Mouse (Mus musculus) midbrain, embryonic 14.5 days (tissue): ENCODE measurements at regions not wholly inside any gene's neighbourhood (a gene's known extent, or its start where the extent isn't known, plus 50 kb on each side); places are given as distances from the start of the nearest gene placed in this dataset.

Source experiments
- ATAC-seq: fragments of 200-750 bp; cut with Nextera tagmentation; 2 replicates; pipeline ENCODE4 v1.8.0; 2017; ENCODE audit warnings: moderate number of reproducible peaks, moderate library complexity; ENCODE audit not compliant: low FRiP score, low TSS enrichment
- DNase-seq: peaks from one replicate; pipeline ENCODE4 v3.0.0-alpha.2; 2015
- H3K27ac ChIP-seq: fragments of 300-500 bp; sonication (generic); replicated peaks from 2 replicates; pipeline ENCODE4 v1.5.1; 2014; ENCODE audit warnings: mild to moderate bottlenecking, low read depth, low read length, moderate library complexity
- H3K27me3 ChIP-seq: fragments of 300-500 bp; sonication (generic); 2 replicates; pipeline ENCODE4 v1.6.1; 2014; ENCODE audit warnings: low read length, control low read depth, mixed read lengths; ENCODE audit not compliant: control insufficient read depth, insufficient read depth
- H3K36me3 ChIP-seq: fragments of 300-500 bp; sonication (generic); 2 replicates; pipeline ENCODE4 v1.6.1; 2014; ENCODE audit warnings: low read length, control low read depth; ENCODE audit not compliant: control insufficient read depth, insufficient read depth
- H3K4me1 ChIP-seq: fragments of 300-500 bp; sonication (generic); 2 replicates; pipeline ENCODE4 v1.6.1; 2014; ENCODE audit warnings: mild to moderate bottlenecking, antibody characterized with exemption, low read length, control low read depth; ENCODE audit not compliant: control insufficient read depth, insufficient read depth
- H3K4me2 ChIP-seq: fragments of 300-500 bp; sonication (generic); 2 replicates; pipeline ENCODE4 v1.6.1; 2014; ENCODE audit warnings: mild to moderate bottlenecking, low read length, moderate library complexity
- H3K4me3 ChIP-seq: fragments of 300-500 bp; sonication (generic); replicated peaks from 2 replicates; pipeline ENCODE4 v1.5.1; 2014; ENCODE audit warnings: low read depth, low read length
- H3K9ac ChIP-seq: fragments of 300-500 bp; sonication (generic); replicated peaks from 2 replicates; pipeline ENCODE4 v1.6.1; 2014; ENCODE audit warnings: mild to moderate bottlenecking, low read length, moderate library complexity
- H3K9me3 ChIP-seq: fragments of 300-500 bp; sonication (generic); 2 replicates; pipeline ENCODE4 v1.6.1; 2016; ENCODE audit warnings: low read length, control low read depth, mixed read lengths; ENCODE audit not compliant: control insufficient read depth
- WGBS: fragments of 180-500 bp; shearing (Covaris S2); extraction: QIAGEN DNeasy Blood & Tissue Kit; methylation state at CpG from one replicate; pipeline ENCODE4 v1.1.7; 2014; 5-methylcytosine and 5-hydroxymethylcytosine counted together

DNA sequence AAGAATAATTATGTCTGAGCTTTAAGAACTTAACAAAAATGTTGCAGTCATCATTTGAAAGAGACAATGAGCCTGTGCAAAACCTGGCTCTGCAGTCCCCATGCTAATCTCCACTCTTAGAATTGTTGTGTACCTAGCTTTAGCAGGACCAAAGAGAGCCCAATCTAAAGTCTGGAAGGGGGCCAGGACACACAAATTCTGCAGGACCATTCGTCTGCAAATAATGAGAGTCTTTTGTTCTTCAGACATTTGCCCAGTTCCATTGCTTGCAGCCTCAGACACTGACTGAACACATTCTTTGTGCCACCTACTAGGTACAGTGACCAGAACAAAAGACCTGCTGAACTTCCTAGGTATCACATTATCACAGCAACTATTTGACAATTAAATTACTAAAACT is 620.0 kb upstream of the Agtr1b start:
- no peaks in the 10 kb centered on the region for H3K27me3 ChIP-seq
- H3K9me3 ChIP-seq: peaks cover 7% of the 10 kb centered on the region
- H3K36me3 ChIP-seq: no peaks in the 10 kb centered on the region
- H3K27ac ChIP-seq: peak overlapping the region; percentile 33
- ATAC-seq (peak; percentile 33), DNase-seq (peak; percentile 64)
- no peak overlapping the region for H3K9ac ChIP-seq
- 3% methylated on average over 1 of the region's 1 CpGs for WGBS
- peaks cover 23% of the 10 kb centered on the region for H3K4me1 ChIP-seq
- H3K4me2 ChIP-seq: no peak overlapping the region
- H3K4me3 ChIP-seq: no peak overlapping the region

DNA sequence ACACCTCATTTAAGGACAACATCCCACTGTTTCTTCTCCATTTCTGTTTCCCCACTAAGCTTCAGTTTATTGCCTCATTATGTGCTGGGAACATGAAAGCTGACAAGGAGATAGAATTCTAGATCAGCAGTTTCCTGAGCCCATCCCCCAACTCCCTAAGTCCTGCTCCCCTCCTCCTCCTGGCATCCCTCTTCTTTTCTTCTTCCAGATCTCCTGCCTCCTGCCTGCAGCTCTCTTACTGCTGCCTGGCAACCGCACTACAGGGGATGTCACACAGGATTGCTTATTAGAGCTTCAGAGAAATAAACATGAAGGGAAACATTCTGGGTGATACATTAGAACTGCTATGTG is 619.4 kb upstream of the Agtr1b start:
- Histone ChIP-seq H3K4me3 (no peak overlapping the region), H3K27ac (peak overlapping the region; percentile 33), H3K9me3 (peaks cover 6% of the 10 kb centered on the region), H3K9ac (no peak overlapping the region), H3K27me3 (no peaks in the 10 kb centered on the region), H3K36me3 (no peaks in the 10 kb centered on the region), H3K4me2 (no peak overlapping the region), H3K4me1 (peaks cover 23% of the 10 kb centered on the region)
- ATAC-seq: peak; percentile 84
- DNase-seq: peak; percentile 85
- WGBS: 2% methylated on average over 1 of the region's 1 CpGs

DNA sequence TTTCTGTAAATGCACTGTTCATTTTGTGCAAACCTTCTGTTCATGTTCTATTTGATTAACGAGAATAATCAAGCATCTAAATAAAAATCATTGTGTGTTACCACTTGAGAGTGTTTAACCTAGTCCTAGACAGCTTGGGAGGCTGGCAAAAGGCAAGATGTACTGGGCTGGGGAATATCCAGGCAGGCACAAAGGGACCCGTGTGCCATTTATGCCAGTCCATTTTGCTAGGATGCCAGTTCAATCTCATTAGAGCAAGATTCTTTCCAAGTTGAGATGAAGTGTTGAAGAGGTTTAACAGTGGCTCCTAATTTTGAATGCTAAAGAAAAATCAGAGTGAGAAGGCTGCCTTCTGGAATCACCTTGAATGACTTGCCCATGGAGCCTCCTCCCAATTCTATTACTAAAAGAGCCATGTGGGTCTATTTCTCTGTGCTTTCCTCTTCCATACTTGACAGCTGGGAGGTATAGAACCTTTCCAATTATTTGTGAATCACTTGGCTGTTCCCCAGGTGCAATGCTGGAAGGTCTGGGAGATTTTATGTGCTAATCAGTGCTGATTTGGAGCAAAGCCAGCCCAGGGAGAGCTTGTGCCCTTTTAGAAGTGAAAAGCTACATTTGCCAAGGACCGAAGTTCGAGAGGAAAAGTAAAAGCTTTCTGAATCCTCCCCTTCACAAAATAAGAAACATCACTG is 618.9 kb upstream of the Agtr1b start:
- Histone ChIP-seq H3K9ac (no peak overlapping the region), H3K27me3 (no peaks in the 10 kb centered on the region), H3K4me1 (peaks cover 23% of the 10 kb centered on the region), H3K9me3 (peaks cover under 1% of the 10 kb centered on the region), H3K36me3 (no peaks in the 10 kb centered on the region), H3K4me2 (no peak overlapping the region), H3K4me3 (no peak overlapping the region), H3K27ac (peak overlapping the region; percentile 33)
- WGBS: 37% methylated on average over 4 of the region's 4 CpGs
- peak; percentile 63; the same call in 1 of the 2 replicates for ATAC-seq
- DNase-seq: peak; percentile 76

DNA sequence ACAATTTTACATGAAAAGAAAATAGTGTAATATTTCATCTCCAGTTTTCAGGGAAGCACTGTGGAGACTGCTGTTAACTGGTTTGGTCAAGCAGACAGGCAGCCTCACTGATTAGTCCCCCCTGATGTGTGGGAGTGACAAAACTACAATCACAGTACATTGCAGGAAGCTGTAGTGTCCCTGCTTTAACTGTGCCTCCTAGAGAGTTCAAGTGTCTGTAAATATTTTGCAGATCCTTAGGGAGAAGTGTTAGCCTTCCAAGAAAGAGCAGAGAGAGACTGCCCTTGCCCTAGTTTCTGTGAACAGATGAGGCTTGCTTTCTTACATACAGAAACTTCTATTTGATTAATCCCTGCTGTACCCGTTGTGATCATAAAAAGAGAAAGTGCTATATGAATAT is 617.2 kb upstream of the Agtr1b start:
- 26% methylated on average over 1 of the region's 1 CpGs for WGBS
- Histone ChIP-seq H3K36me3 (no peaks in the 10 kb centered on the region), H3K27me3 (no peaks in the 10 kb centered on the region), H3K4me3 (no peak overlapping the region), H3K9me3 (no peaks in the 10 kb centered on the region), H3K4me1 (peaks cover 23% of the 10 kb centered on the region), H3K9ac (no peak overlapping the region), H3K4me2 (no peak overlapping the region), H3K27ac (no peak overlapping the region)
- peak; percentile 15 for DNase-seq
- ATAC-seq: no peak

DNA sequence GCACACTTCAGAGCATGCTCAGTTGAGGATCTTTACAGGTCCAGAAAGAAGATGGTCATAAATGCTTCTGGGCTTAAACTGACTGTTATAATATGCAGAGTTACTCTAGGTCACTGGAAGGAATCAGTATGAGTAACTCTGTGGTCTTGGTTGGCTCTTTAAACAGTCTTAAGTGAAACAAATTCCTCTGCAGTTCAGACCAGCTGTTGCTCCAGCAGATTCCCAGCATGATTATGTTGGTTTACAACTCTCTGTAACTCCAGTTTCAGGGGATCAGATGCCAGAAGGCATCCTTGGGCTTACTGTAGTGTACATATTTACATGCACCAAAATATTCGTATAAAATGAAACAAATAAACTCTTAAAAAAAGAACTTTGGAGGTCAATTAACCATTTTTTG is 606.1 kb upstream of the Agtr1b start:
- H3K4me1 ChIP-seq: no peaks in the 10 kb centered on the region
- ATAC-seq: no peak
- H3K27ac ChIP-seq: no peak overlapping the region
- 89% methylated on average over 1 of the region's 1 CpGs for WGBS
- H3K27me3 ChIP-seq: no peaks in the 10 kb centered on the region
- H3K4me3 ChIP-seq: no peak overlapping the region
- no peak for DNase-seq
- H3K4me2 ChIP-seq: no peak overlapping the region
- no peaks in the 10 kb centered on the region for H3K36me3 ChIP-seq
- no peak overlapping the region for H3K9ac ChIP-seq
- H3K9me3 ChIP-seq: no peaks in the 10 kb centered on the region
